Mouse (Mus musculus): ENCODE data around the gene Cyp1b1. TPM values are rescaled to one million over a fixed set of nuclear protein-coding genes. Genes with fewer than 3 reads are reported as not detected.

Gene Cyp1b1
- total RNA-seq (2018; cell fraction: chromatin; rRNA removed), result 1 to 10 TPM in 2 of 26 experiments, under 1 TPM in 3, not detected in 21; 0.12 to 6.6 (median 0.60) TPM
- total RNA-seq (2018; cell fraction: cytosol; rRNA removed), result under 1 TPM in 23 of 26 experiments, not detected in 3; 0.03 to 0.24 (median 0.06) TPM
- total RNA-seq (2018; cell fraction: nucleus; rRNA removed), result under 1 TPM in 8 of 26 experiments, not detected in 18; 0.12 to 0.75 (median 0.17) TPM
- polyA plus RNA-seq (2018), result 0.06 to 0.30 TPM in 2 of 3 replicates, not detected in the other

- H3K79me2 ChIP-seq (ENCODE audit: inconsistent target), result no peaks in the 10 kb centered on the region
- no peaks in the 10 kb centered on the region for H3K36me3 ChIP-seq (ENCODE audit: inconsistent target)
- H3K4me3 ChIP-seq (ENCODE audit: inconsistent target), result no peak within 1 kb of the TSS; the same call in 1 of the 2 replicates
- no peak within 1 kb of the TSS for H3K27ac ChIP-seq
- 4% methylated on average over 31 of the region's 31 CpGs for WGBS (ENCODE audit: missing documents)
Measured at GRCm38 (mm10) chr17:79714931-79715637, at the start of gene Cyp1b1. TSS of gene Cyp1b1 (minus strand) at chr17:79715061.

DNA sequence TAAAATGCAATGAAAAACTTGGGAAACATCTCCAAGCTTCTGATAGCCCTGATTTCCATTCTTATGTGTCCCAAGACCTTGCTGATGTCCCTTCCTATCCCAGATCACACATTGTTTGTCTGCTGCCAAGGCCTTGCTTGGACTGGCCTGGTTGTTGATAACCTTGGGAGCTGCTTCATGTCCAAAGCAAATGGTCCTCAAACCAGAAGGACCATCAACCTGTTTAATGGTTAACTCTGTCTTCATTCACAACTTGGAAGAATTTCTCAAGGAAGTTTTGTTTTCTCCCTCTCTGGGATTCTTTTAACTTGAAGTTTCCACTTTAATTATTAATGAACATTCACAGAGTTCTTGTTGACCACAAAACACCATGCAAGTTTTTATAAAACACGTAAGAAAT lies 47.0 kb upstream of the Cyp1b1 start:
- Histone ChIP-seq H3K27ac (no peak overlapping the region), H3K4me3 (ENCODE audit: inconsistent target) (no peak overlapping the region), H3K36me3 (ENCODE audit: inconsistent target) (no peaks in the 10 kb centered on the region), H3K79me2 (ENCODE audit: inconsistent target) (no peaks in the 10 kb centered on the region)
- 100% methylated on average over 1 of the region's 1 CpGs for WGBS (ENCODE audit: missing documents)

DNA sequence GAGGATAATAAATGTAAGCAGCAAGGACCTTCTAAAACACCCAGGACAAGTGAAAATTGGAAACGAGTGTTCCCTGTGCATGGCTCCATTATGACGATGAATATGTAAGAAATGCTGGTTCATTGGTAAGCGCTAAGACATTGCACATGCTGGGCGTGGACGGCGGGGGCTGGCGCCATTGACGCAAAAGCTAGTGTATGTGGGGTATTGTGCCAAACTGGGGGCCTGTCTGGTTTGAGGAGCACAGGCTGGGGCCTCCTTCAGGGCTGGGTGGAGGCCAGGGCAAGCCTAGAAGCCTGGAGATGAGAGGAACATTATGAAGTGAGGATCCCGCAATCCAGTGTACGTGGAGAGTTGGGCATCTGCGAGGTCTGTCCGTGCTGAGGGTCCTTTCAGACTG lies 39.0 kb upstream of the Cyp1b1 start:
- H3K4me3 ChIP-seq (ENCODE audit: inconsistent target), result no peak overlapping the region
- H3K27ac ChIP-seq, result no peak overlapping the region
- WGBS (ENCODE audit: missing documents), result 98% methylated on average over 8 of the region's 12 CpGs
- H3K36me3 ChIP-seq (ENCODE audit: inconsistent target), result no peaks in the 10 kb centered on the region
- no peaks in the 10 kb centered on the region for H3K79me2 ChIP-seq (ENCODE audit: inconsistent target)

- Histone ChIP-seq H3K79me2 (ENCODE audit: inconsistent target) (no peaks in the 10 kb centered on the region), H3K36me3 (ENCODE audit: inconsistent target) (no peaks in the 10 kb centered on the region), H3K27ac (no peak overlapping the region), H3K4me3 (ENCODE audit: inconsistent target) (no peak overlapping the region)
Measured at GRCm38 (mm10) chr17:79752836-79753235, 38.0 kb upstream of the Cyp1b1 start.

- no peak overlapping the region for H3K4me3 ChIP-seq (ENCODE audit: inconsistent target)
Measured at GRCm38 (mm10) chr17:79751661-79752191, 36.9 kb upstream of the Cyp1b1 start.

GRCm38 (mm10) chr17:79749647-79750046 lies 34.8 kb upstream of the Cyp1b1 start:
- no peak overlapping the region for H3K27ac ChIP-seq
- H3K4me3 ChIP-seq (ENCODE audit: inconsistent target), result no peak overlapping the region
- WGBS (ENCODE audit: missing documents), result 91% methylated on average over 1 of the region's 1 CpGs
- no peaks in the 10 kb centered on the region for H3K36me3 ChIP-seq (ENCODE audit: inconsistent target)
- no peaks in the 10 kb centered on the region for H3K79me2 ChIP-seq (ENCODE audit: inconsistent target)

More at GRCm38 (mm10) chr17:79751661-79752191, 36.9 kb upstream of the Cyp1b1 start:
- Histone ChIP-seq H3K36me3 (ENCODE audit: inconsistent target) (no peaks in the 10 kb centered on the region), H3K79me2 (ENCODE audit: inconsistent target) (no peaks in the 10 kb centered on the region), H3K27ac (no peak overlapping the region)
- WGBS (ENCODE audit: missing documents), result 84% methylated on average over 6 of the region's 6 CpGs

DNA sequence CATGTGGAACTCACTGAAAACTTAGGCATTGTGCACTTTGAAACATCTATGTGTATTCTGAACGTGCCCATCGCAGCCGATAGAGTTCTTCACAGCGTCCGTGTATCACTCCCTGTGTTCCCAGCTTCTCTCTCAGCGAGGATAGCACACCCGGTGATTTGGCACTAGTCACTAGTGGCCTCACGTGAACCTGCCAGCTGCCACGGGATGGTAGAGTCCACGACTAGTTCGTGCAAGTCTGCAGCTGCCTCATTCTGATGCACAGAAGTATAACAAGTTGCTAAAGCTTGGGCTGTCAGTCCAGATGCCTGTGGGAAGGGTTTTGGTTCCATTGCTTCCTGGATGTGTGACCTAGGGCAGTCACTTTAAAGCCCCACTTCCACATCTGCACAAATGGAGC lies 32.1 kb upstream of the Cyp1b1 start:
- Histone ChIP-seq H3K27ac (no peak overlapping the region), H3K36me3 (ENCODE audit: inconsistent target) (no peaks in the 10 kb centered on the region), H3K79me2 (ENCODE audit: inconsistent target) (no peaks in the 10 kb centered on the region), H3K4me3 (ENCODE audit: inconsistent target) (no peak overlapping the region)
- WGBS (ENCODE audit: missing documents), result 93% methylated on average over 11 of the region's 11 CpGs

DNA sequence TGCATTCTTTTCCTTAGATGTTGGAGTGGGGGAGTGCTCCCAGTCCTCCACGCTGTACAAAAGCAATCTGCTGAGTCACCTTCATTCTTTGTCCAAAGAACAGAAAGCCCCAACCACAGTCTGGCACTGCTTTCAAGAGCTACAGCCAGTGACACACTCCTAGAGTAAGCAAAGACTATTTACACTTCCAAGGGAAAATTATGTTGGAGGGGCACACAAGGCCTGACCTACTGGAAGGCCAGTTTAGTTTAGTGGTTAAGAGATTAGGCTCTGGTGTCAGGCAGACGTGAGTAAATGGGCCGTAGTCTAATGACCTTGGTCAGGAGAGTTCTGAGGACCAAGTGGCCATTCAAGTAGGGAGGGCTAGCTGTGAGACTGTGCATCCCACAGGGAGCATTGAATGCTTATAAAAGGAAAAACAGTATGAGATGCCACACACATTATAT lies 31.3 kb upstream of the Cyp1b1 start:
- H3K79me2 ChIP-seq (ENCODE audit: inconsistent target), result no peaks in the 10 kb centered on the region
- H3K36me3 ChIP-seq (ENCODE audit: inconsistent target), result no peaks in the 10 kb centered on the region
- no peak overlapping the region for H3K27ac ChIP-seq
- WGBS (ENCODE audit: missing documents), result 61% methylated on average over 3 of the region's 3 CpGs
- H3K4me3 ChIP-seq (ENCODE audit: inconsistent target), result no peak overlapping the region

DNA sequence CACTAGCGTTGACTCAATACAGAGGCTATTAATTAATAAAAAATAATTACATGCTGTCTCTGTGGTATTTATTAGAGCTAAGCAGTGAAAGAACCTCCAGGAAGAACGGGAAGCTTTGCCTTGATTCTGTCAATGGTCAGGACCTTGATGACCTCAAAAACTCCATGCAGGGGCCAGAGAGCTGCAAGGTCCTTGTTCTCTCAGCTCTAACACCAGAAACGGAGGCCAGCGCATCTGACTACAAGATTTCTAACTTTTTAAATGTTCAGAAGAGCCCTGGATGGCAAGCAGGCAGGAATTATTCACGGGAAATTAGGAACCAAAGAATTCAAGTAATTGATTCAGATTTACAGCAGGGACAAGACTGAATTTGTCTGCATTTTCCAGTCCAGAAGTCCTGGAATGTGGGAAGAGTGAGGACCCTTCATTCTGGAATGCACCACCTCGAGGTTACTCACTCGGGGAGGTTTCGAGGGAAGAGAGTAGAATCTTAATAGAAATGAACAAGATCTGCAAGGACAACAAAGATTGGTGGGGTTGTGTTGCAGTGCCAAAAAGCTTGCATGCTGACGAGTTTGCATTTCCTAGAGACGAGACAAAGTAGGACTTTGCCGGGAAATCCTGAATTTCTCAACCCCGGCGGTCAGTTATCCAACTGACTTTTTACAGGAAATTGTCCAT lies 30.3 kb upstream of the Cyp1b1 start:
- 88% methylated on average over 13 of the region's 13 CpGs for WGBS (ENCODE audit: missing documents)
- no peaks in the 10 kb centered on the region for H3K79me2 ChIP-seq (ENCODE audit: inconsistent target)
- H3K27ac ChIP-seq, result no peak overlapping the region
- no peak overlapping the region for H3K4me3 ChIP-seq (ENCODE audit: inconsistent target)
- no peaks in the 10 kb centered on the region for H3K36me3 ChIP-seq (ENCODE audit: inconsistent target)

- H3K36me3 ChIP-seq (ENCODE audit: inconsistent target), result no peaks in the 10 kb centered on the region
- WGBS (ENCODE audit: missing documents), result no CpG with 5 or more reads among the region's 1 CpGs
- H3K27ac ChIP-seq, result no peak overlapping the region
- no peak overlapping the region for H3K4me3 ChIP-seq (ENCODE audit: inconsistent target)
- H3K79me2 ChIP-seq (ENCODE audit: inconsistent target), result no peaks in the 10 kb centered on the region
Measured at GRCm38 (mm10) chr17:79743507-79743906, 28.6 kb upstream of the Cyp1b1 start.

DNA sequence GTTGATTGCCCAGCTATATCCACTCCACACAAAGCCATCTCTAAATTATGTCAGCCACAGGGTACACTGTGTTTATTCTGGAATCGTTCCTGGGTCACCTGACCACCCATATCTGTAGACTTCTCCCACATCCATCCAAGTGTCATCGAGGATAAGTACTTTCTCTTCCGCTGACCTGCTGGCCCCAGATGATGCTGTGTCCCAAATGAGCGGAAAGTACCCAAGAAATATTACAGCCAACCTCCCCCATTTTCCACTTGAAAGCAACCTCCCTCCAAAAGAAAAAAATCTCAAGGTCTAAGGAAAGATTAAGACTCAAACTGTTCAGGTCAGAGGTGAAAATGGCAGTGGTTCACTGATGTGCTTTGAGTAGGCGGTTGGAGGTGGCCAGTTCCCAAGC lies 27.8 kb upstream of the Cyp1b1 start:
- no peaks in the 10 kb centered on the region for H3K79me2 ChIP-seq (ENCODE audit: inconsistent target)
- H3K27ac ChIP-seq, result no peak overlapping the region
- H3K36me3 ChIP-seq (ENCODE audit: inconsistent target), result no peaks in the 10 kb centered on the region
- WGBS (ENCODE audit: missing documents), result 91% methylated on average over 5 of the region's 5 CpGs
- no peak overlapping the region for H3K4me3 ChIP-seq (ENCODE audit: inconsistent target)

DNA sequence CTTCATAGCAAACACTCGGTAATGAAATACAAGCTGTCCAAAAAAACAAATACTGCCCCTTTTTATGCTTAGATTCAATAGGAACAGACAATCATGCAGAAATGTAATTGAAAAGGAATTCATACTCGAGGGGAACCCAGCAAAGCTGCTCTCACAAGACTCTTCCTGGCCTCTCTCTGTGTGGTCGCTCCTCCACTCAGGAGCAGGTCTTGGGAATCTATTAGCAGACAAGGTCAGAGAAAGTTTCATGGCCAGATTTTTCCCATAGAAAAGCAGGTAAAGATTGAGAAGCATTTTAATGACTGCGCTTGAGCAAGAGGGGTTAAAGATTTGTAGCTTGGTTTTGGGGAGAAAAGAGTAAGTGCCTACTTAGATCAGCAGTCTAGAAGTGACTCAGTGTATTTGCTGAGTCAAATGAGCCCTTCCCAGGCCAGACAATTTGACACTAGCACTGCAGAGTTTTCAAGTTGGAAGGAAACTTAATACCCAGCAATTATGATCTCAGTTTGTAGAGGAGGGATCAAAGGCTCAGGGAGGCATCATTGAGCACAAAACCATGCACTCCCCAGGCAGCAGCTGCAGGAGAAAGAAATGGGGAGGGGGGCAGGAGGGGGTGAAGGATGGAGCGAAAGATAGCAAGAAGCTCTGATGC lies 24.1 kb upstream of the Cyp1b1 start:
- 69% methylated on average over 5 of the region's 5 CpGs for WGBS (ENCODE audit: missing documents)
- Histone ChIP-seq H3K4me3 (ENCODE audit: inconsistent target) (no peak overlapping the region), H3K27ac (no peak overlapping the region), H3K79me2 (ENCODE audit: inconsistent target) (no peaks in the 10 kb centered on the region), H3K36me3 (ENCODE audit: inconsistent target) (no peaks in the 10 kb centered on the region)

GRCm38 (mm10) chr17:79737598-79737997 lies 22.7 kb upstream of the Cyp1b1 start:
- Histone ChIP-seq H3K79me2 (ENCODE audit: inconsistent target) (no peaks in the 10 kb centered on the region), H3K4me3 (ENCODE audit: inconsistent target) (no peak overlapping the region), H3K27ac (no peak overlapping the region), H3K36me3 (ENCODE audit: inconsistent target) (no peaks in the 10 kb centered on the region)
- WGBS (ENCODE audit: missing documents), result 78% methylated on average over 3 of the region's 3 CpGs

- Histone ChIP-seq H3K36me3 (ENCODE audit: inconsistent target) (no peaks in the 10 kb centered on the region), H3K4me3 (ENCODE audit: inconsistent target) (no peak overlapping the region), H3K79me2 (ENCODE audit: inconsistent target) (no peaks in the 10 kb centered on the region), H3K27ac (no peak overlapping the region)
- 74% methylated on average over 4 of the region's 4 CpGs for whole genome bisulfite sequencing (ENCODE audit: missing documents)
Measured at GRCm38 (mm10) chr17:79733039-79733438, 18.2 kb upstream of the Cyp1b1 start.

Data from macrophage (primary cell).